Mouse (Mus musculus): ENCODE data around the gene Ebf1. TPM values are rescaled to one million over a fixed set of nuclear protein-coding genes. Genes with fewer than 3 reads are reported as not detected.

Ebf1 gene
- total and polyA plus RNA-seq, 3 experiments, result 0.04 TPM; not detected in 2

DNA sequence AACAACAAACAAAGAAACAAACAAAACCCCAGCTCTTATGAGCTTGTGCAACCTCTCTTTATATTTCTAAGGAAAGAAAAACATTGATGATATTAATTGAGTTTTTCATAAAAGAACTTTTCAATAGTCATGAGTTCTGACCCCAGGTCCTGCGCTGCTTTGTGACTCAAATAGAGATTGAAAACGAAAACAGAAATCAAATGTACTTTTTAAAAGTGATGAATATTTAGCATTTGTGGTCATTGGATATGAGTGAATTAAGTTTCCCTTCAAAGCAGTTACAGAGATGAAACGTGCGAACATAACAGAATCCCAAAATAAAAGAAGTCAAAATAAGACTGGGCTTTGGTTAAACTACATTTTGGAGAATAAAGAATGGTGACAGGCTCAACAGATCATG, 271.3 kb downstream of the Ebf1 start:
- no peak for DNase-seq (ENCODE audit: low read depth, low spot score)
- Histone ChIP-seq H3K27ac (ENCODE audit: control insufficient read depth, low read depth, low read length) (no peak overlapping the region), H3K9me3 (replicated peaks; ENCODE audit: insufficient read depth, low read length) (no peaks in the 10 kb centered on the region), H3K4me3 (ENCODE audit: control insufficient read depth in 1 of 2, insufficient read depth in 1 of 2, low read depth in 2 of 2, low read length in 2 of 2) (no peak overlapping the region), H3K79me2 (ENCODE audit: control insufficient read depth, insufficient read depth, low read length, poor library complexity) (no peaks in the 10 kb centered on the region), H3K4me1 (ENCODE audit: control insufficient read depth in 1 of 2, insufficient read depth in 2 of 2, low read length in 2 of 2) (no peaks in the 10 kb centered on the region), H3K36me3 (ENCODE audit: control insufficient read depth in 1 of 2, insufficient read depth in 2 of 2, low read length in 2 of 2) (no peaks in the 10 kb centered on the region), H3K9ac (ENCODE audit: control insufficient read depth, low read depth, low read length, poor library complexity, severe bottlenecking) (no peak overlapping the region), H3K27me3 (ENCODE audit: control insufficient read depth in 1 of 2, insufficient read depth in 2 of 2, low read length in 2 of 2) (no peaks in the 10 kb centered on the region)
- TF ChIP-seq USF2 (IDR thresholded peaks at IDR 0.05; ENCODE audit: borderline replicate concordance in 1 of 2, insufficient read depth in 1 of 2, low read depth in 1 of 2, low read length in 2 of 2) (no peak), TBP (IDR thresholded peaks at IDR 0.05; ENCODE audit: low read depth, low read length) (no peak), POLR2A (IDR thresholded peaks at IDR 0.05; ENCODE audit: control insufficient read depth in 1 of 2, insufficient read depth in 1 of 2, low read depth in 1 of 2, low read length in 2 of 2, poor library complexity in 1 of 2) (no peak), HCFC1 (IDR thresholded peaks at IDR 0.05; ENCODE audit: low read depth, low read length) (no peak), CTCF (IDR thresholded peaks at IDR 0.05 in 2 of 3, conservative IDR thresholded peaks at IDR 0.05 in 1 of 3; ENCODE audit: control insufficient read depth in 1 of 3, insufficient read depth in 1 of 3, low read depth in 2 of 3, low read length in 3 of 3, poor library complexity in 1 of 3, severe bottlenecking in 1 of 3) (no peak), CHD2 (IDR thresholded peaks at IDR 0.05; ENCODE audit: low read length) (no peak), ZNF384 (IDR thresholded peaks at IDR 0.05; ENCODE audit: low read depth, low read length) (no peak), POLR2AphosphoS2 (IDR thresholded peaks at IDR 0.05; ENCODE audit: low read length) (no peak), CHD1 (IDR thresholded peaks at IDR 0.05; ENCODE audit: low read depth, low read length) (no peak), TCF12 (IDR thresholded peaks at IDR 0.05; ENCODE audit: low read depth, low read length) (no peak)

DNA sequence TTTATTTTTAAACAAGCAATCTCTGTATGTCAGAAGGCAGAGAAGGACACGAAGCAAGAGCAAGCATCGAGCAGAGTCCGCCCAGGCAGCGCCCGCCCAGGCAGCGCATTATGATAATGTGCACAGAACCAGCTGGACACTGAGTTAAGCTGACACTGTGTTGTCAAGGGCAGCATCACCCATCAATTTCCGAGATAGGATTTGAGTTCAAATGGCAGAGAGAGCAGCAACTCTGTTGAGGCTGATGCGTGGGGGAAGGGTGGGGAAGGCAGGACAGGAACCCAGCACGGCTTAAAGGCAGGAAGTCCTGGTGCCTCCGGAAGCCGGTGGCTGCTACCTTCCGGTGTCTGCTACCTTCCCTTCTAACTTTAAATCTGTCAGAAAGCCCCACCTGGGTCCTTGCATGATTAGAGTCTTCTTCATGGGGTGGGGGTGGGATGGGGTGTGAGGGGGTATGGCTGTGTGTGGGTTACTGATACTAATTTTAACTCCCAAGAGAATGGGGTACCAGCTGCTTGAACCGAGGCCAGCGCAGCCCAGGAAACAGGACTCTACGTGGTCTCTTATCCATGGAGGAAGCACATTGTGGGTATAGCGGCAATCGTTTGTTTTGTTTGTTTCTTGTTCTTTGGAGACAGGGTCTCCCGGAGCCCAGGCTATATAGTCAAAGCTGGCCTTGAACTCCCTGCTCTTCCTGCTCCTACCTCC, 275.9 kb downstream of the Ebf1 start:
- H3K9ac ChIP-seq (ENCODE audit: control insufficient read depth, low read depth, low read length, poor library complexity, severe bottlenecking), result no peak overlapping the region
- no peaks in the 10 kb centered on the region for H3K9me3 ChIP-seq (replicated peaks; ENCODE audit: insufficient read depth, low read length)
- DNase-seq (ENCODE audit: low read depth, low spot score), result no peak
- TF ChIP-seq CHD2 (IDR thresholded peaks at IDR 0.05; ENCODE audit: low read length), result no peak
- TF ChIP-seq HCFC1 (IDR thresholded peaks at IDR 0.05; ENCODE audit: low read depth, low read length), result no peak
- TF ChIP-seq NRF1 (IDR thresholded peaks at IDR 0.05; ENCODE audit: insufficient read depth, low read depth, low read length, poor library complexity, severe bottlenecking), result no peak
- TF ChIP-seq SMC3 (IDR thresholded peaks at IDR 0.05; ENCODE audit: low read depth, low read length), result no peak
- no peak for TF ChIP-seq ETS1 (IDR thresholded peaks at IDR 0.05; ENCODE audit: low read depth, low read length)
- TF ChIP-seq POLR2AphosphoS2 (IDR thresholded peaks at IDR 0.05; ENCODE audit: low read length), result no peak
- no peak for TF ChIP-seq ZKSCAN1 (IDR thresholded peaks at IDR 0.05; ENCODE audit: low read depth, low read length)
- no peak for TF ChIP-seq UBTF (IDR thresholded peaks at IDR 0.05; ENCODE audit: borderline replicate concordance, insufficient read depth, low read depth, low read length)
- no peaks in the 10 kb centered on the region for H3K4me1 ChIP-seq (ENCODE audit: control insufficient read depth in 1 of 2, insufficient read depth in 2 of 2, low read length in 2 of 2)
- no peaks in the 10 kb centered on the region for H3K36me3 ChIP-seq (ENCODE audit: control insufficient read depth in 1 of 2, insufficient read depth in 2 of 2, low read length in 2 of 2)
- no peak overlapping the region for H3K27ac ChIP-seq (ENCODE audit: control insufficient read depth, low read depth, low read length)
- H3K79me2 ChIP-seq (ENCODE audit: control insufficient read depth, insufficient read depth, low read length, poor library complexity), result no peaks in the 10 kb centered on the region
- H3K27me3 ChIP-seq (ENCODE audit: control insufficient read depth in 1 of 2, insufficient read depth in 2 of 2, low read length in 2 of 2), result no peaks in the 10 kb centered on the region
- H3K4me3 ChIP-seq (ENCODE audit: control insufficient read depth in 1 of 2, insufficient read depth in 1 of 2, low read depth in 2 of 2, low read length in 2 of 2), result no peak overlapping the region

Measured in MEL (cell line).